In the genomic region with DNA sequence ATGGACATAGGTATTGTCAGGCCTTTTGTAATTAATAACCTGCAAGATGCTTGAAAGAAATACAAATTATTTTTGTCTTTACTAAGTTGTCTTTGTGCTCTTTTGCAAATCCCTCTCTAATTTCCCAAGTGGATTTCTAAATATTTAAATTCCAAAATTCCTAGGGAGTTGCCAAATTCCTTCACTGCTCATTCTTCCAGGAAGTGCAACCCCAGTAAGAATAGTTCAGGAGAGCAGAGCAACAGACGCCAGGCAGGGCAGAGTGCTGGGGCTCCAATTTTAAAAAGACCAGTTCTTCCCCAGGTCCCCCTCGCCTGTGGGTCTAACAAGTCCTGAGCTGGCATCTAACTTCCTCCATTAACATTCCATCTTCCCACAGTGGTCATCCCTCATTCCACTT, we compare ENCODE assay signal across 19 mouse cellular contexts.
DNase-seq lines count a peak whose midpoint lies in the region; ATAC-seq and TF ChIP-seq lines count a peak whose summit lies in the region.
"Had no signal": no experiment of that assay in that cellular context is flagged by ENCODE, and none has a peak within 500 bp of the region (broad histone marks: within the 10 kb centered on the region; RNA-seq: fewer than 3 reads in every experiment).

No protein-coding gene starts in this region.

- H3K27ac ChIP-seq in layer of hippocampus, adult 2 months, result peak overlapping the region; percentile 76
- H3K27ac ChIP-seq in intestine, postnatal 0 days (ENCODE audit: low read depth, low read length), result peak overlapping the region; percentile 74
- H3K27ac ChIP-seq in forebrain, embryonic 12.5 days, result no peak overlapping the region
- H3K27ac ChIP-seq: embryonic facial prominence, embryonic 13.5 days; hindbrain, embryonic 12.5 days; limb, embryonic 15.5 days had no signal

- no peak for DNase-seq in layer of hippocampus, adult 2 months (ENCODE audit: low spot score in 2 of 2)
- DNase-seq in layer of hippocampus, postnatal 25 days (ENCODE audit: extremely low spot score in 1 of 2, low spot score in 1 of 2), result no peak
- DNase-seq in Muller cell, postnatal 12 days (ENCODE audit: inconsistent ontology term), result peak; percentile 55
- no peak for DNase-seq in Patski (ENCODE audit: low read depth, low spot score)
- no peak for DNase-seq in thymus, postnatal 10 days (ENCODE audit: low spot score in 2 of 2)
- DNase-seq: adrenal gland, adult 8-10 months; cerebellum, adult 8-10 months; gastrocnemius, postnatal 25 days; kidney, adult 2 months; lung, adult 18-20 months had no signal

- no peak for TF ChIP-seq CTCF in layer of hippocampus, adult 2 months (conservative IDR thresholded peaks at IDR 0.05)
- TF ChIP-seq CTCF in Patski (IDR thresholded peaks at IDR 0.05), result no peak
- TF ChIP-seq CTCF in intestine, postnatal 0 days (IDR thresholded peaks at IDR 0.05; ENCODE audit: low read depth), result no peak

- H3K27me3 ChIP-seq in Patski, result no peaks in the 10 kb centered on the region
- H3K27me3 ChIP-seq in intestine, postnatal 0 days (replicated peaks; ENCODE audit: control insufficient read depth, insufficient read depth, low read length), result no peaks in the 10 kb centered on the region
- H3K27me3 ChIP-seq in forebrain, embryonic 12.5 days, result no peaks in the 10 kb centered on the region
- H3K27me3 ChIP-seq: embryonic facial prominence, embryonic 13.5 days; hindbrain, embryonic 12.5 days; limb, embryonic 15.5 days had no signal

- POLR2A ChIA-PET in Patski (lab: Charles Lee), result interaction anchor here (0.7 kb wide), 1 partner anchor 27 kb away, joined by 3 read pairs; no protein-coding TSS in a partner anchor

- H3K9me3 ChIP-seq in intestine, postnatal 0 days (ENCODE audit: control insufficient read depth), result no peaks in the 10 kb centered on the region
- H3K9me3 ChIP-seq in forebrain, embryonic 12.5 days, result no peaks in the 10 kb centered on the region
- H3K9me3 ChIP-seq: embryonic facial prominence, embryonic 13.5 days; forebrain, embryonic 10.5 days; hindbrain, embryonic 12.5 days; limb, embryonic 15.5 days had no signal

- WGBS in intestine, postnatal 0 days, result 24% methylated on average over 2 of the region's 2 CpGs
- 62% methylated on average over 2 of the region's 2 CpGs for WGBS in forebrain, embryonic 12.5 days

- peak overlapping the region; percentile 8; the same call in 1 of the 2 replicates for H3K4me3 ChIP-seq in layer of hippocampus, adult 2 months
- H3K4me3 ChIP-seq in intestine, postnatal 0 days (ENCODE audit: low read depth, low read length), result peak overlapping the region; percentile 20; the same call in 1 of the 2 replicates
- H3K4me3 ChIP-seq in forebrain, embryonic 12.5 days (replicated peaks), result no peak overlapping the region
- H3K4me3 ChIP-seq: embryonic facial prominence, embryonic 13.5 days; forebrain, embryonic 10.5 days; hindbrain, embryonic 12.5 days; limb, embryonic 15.5 days had no signal

- in situ Hi-C loops in Patski (cut with MboI; ENCODE audit: low pct_unique_long_range_greater_than_20kb), result no loop called here

- ATAC-seq in Patski, result peak; percentile 61
- ATAC-seq in intestine, postnatal 0 days, result no peak
- ATAC-seq in CD4-positive, CD25-positive, alpha-beta regulatory T cell, adult 4 months, result no peak
- no peak for ATAC-seq in forebrain, embryonic 12.5 days (ENCODE audit: low FRiP score)
- ATAC-seq: midbrain, embryonic 16.5 days had no signal

- no peaks in the 10 kb centered on the region for H3K36me3 ChIP-seq in intestine, postnatal 0 days (ENCODE audit: control insufficient read depth, insufficient read depth)
- H3K36me3 ChIP-seq in forebrain, embryonic 12.5 days (replicated peaks), result no peaks in the 10 kb centered on the region
- H3K36me3 ChIP-seq: embryonic facial prominence, embryonic 13.5 days; forebrain, embryonic 10.5 days; hindbrain, embryonic 12.5 days; limb, embryonic 15.5 days had no signal

- 0 out of 2 replicates have a peak overlapping the region, but pooled peaks have one; percentile 13 for H3K9ac ChIP-seq in intestine, postnatal 0 days (ENCODE audit: low read depth, low read length)
- no peak overlapping the region for H3K9ac ChIP-seq in forebrain, embryonic 12.5 days
- H3K9ac ChIP-seq: embryonic facial prominence, embryonic 13.5 days; hindbrain, embryonic 12.5 days; limb, embryonic 15.5 days had no signal

- CTCF ChIA-PET in Patski (lab: Charles Lee), result no interaction called here

- peak overlapping the region; percentile 58 for H3K4me2 ChIP-seq in intestine, postnatal 0 days (replicated peaks; ENCODE audit: low read depth)
- no peak overlapping the region for H3K4me2 ChIP-seq in forebrain, embryonic 12.5 days
- H3K4me2 ChIP-seq: embryonic facial prominence, embryonic 13.5 days; heart, embryonic 11.5 days; hindbrain, embryonic 12.5 days; limb, embryonic 15.5 days had no signal

- peaks cover 16% of the 10 kb centered on the region for H3K4me1 ChIP-seq in intestine, postnatal 0 days (replicated peaks; ENCODE audit: control insufficient read depth, insufficient read depth, low read length)
- peaks cover 13% of the 10 kb centered on the region for H3K4me1 ChIP-seq in forebrain, embryonic 12.5 days
